Mouse (Mus musculus) stomach, postnatal 0 days (tissue): ENCODE results near the gene Camk2g. TPM values are rescaled to one million over a fixed set of nuclear protein-coding genes. Genes with fewer than 3 reads are reported as not detected.
"Not testable (repeated sequence)": the region's sequence is repeated elsewhere in the genome, so short reads cannot be mapped to it uniquely, and the experiment has no call there.

Source experiments
- ATAC-seq: fragments of 200-750 bp; cut with Nextera tagmentation; 2 replicates; pipeline ENCODE4 v1.8.0; 2017; ENCODE audit not compliant: low FRiP score, low TSS enrichment
- DNase-seq: peaks from one replicate; pipeline ENCODE4 v3.0.0-alpha.2; 2016; ENCODE audit warnings: low spot score
- H3K27ac ChIP-seq: fragments of 300-500 bp; sonication (generic); replicated peaks from 2 replicates; pipeline ENCODE4 v1.5.1; 2014; ENCODE audit warnings: mild to moderate bottlenecking, control low read depth
- H3K27me3 ChIP-seq: fragments of 300-500 bp; sonication (generic); 2 replicates; pipeline ENCODE4 v1.6.1; 2014; ENCODE audit warnings: low read length; ENCODE audit not compliant: control insufficient read depth, insufficient read depth
- H3K36me3 ChIP-seq: fragments of 300-500 bp; sonication (generic); 2 replicates; pipeline ENCODE4 v1.6.1; 2014; ENCODE audit warnings: low read length, mixed read lengths; ENCODE audit not compliant: control insufficient read depth, insufficient read depth
- H3K4me1 ChIP-seq: fragments of 300-500 bp; sonication (generic); replicated peaks from 2 replicates; pipeline ENCODE4 v1.6.1; 2014; ENCODE audit warnings: antibody characterized with exemption; ENCODE audit not compliant: control insufficient read depth, insufficient read depth
- H3K4me2 ChIP-seq: fragments of 300-500 bp; sonication (generic); replicated peaks from 2 replicates; pipeline ENCODE4 v1.6.1; 2014; ENCODE audit warnings: low read depth, mild to moderate bottlenecking, control low read depth, moderate library complexity
- H3K4me3 ChIP-seq: fragments of 300-500 bp; sonication (generic); 2 replicates; pipeline ENCODE4 v1.5.1; 2014; ENCODE audit warnings: low read depth, low read length, control low read depth
- H3K9ac ChIP-seq: fragments of 300-500 bp; sonication (generic); 2 replicates; pipeline ENCODE4 v1.6.1; 2014; ENCODE audit warnings: mild to moderate bottlenecking, low read length, control low read depth, mixed read lengths
- H3K9me3 ChIP-seq: fragments of 300-500 bp; sonication (generic); 2 replicates; pipeline ENCODE4 v1.6.1; 2016; ENCODE audit warnings: low read length; ENCODE audit not compliant: control insufficient read depth
- CTCF ChIP-seq: IDR thresholded peaks from 2 replicates; pipeline ENCODE4 v1.5.1; 2016; ENCODE audit warnings: antibody characterized with exemption, low read depth, mild to moderate bottlenecking, moderate library complexity
- EP300 ChIP-seq: optimal IDR thresholded peaks from 2 replicates; pipeline ENCODE3; 2016; ENCODE audit warnings: antibody characterized with exemption
- WGBS: fragments of 180-500 bp; shearing (Covaris S2); extraction: QIAGEN DNeasy Blood & Tissue Kit; methylation state at CpG from one replicate; pipeline ENCODE4 v1.1.7; 2014; 5-methylcytosine and 5-hydroxymethylcytosine counted together
- polyA plus RNA-seq: library from polyadenylated mRNA; unstranded; fragments of >200 nt; fragmentation: Nextera tagmentation; extraction: Ambion mirVana; gene quantifications from 2 replicates; pipeline ENCODE4 v1.2.1, GENCODE M21; 2015

Camk2g gene
- polyA plus RNA-seq, 1 experiment from 2014 or later: 38.6 TPM

GRCm38 (mm10) chr14:20708239-20708638, 85.6 kb downstream of the Camk2g start:
- 3% methylated on average over 10 of the region's 10 CpGs for WGBS
- Histone ChIP-seq H3K4me2 (peak overlapping the region; percentile 87), H3K27me3 (no peaks in the 10 kb centered on the region), H3K27ac (peak overlapping the region; percentile 94), H3K9ac (peak overlapping the region; percentile 97), H3K4me3 (peak overlapping the region; percentile 100), H3K4me1 (peaks cover 5% of the 10 kb centered on the region), H3K36me3 (peaks cover 19% of the 10 kb centered on the region), H3K9me3 (no peaks in the 10 kb centered on the region)
- no peak for TF ChIP-seq CTCF
- TF ChIP-seq EP300: no peak
- DNase-seq (no peak), ATAC-seq (no peak)

DNA sequence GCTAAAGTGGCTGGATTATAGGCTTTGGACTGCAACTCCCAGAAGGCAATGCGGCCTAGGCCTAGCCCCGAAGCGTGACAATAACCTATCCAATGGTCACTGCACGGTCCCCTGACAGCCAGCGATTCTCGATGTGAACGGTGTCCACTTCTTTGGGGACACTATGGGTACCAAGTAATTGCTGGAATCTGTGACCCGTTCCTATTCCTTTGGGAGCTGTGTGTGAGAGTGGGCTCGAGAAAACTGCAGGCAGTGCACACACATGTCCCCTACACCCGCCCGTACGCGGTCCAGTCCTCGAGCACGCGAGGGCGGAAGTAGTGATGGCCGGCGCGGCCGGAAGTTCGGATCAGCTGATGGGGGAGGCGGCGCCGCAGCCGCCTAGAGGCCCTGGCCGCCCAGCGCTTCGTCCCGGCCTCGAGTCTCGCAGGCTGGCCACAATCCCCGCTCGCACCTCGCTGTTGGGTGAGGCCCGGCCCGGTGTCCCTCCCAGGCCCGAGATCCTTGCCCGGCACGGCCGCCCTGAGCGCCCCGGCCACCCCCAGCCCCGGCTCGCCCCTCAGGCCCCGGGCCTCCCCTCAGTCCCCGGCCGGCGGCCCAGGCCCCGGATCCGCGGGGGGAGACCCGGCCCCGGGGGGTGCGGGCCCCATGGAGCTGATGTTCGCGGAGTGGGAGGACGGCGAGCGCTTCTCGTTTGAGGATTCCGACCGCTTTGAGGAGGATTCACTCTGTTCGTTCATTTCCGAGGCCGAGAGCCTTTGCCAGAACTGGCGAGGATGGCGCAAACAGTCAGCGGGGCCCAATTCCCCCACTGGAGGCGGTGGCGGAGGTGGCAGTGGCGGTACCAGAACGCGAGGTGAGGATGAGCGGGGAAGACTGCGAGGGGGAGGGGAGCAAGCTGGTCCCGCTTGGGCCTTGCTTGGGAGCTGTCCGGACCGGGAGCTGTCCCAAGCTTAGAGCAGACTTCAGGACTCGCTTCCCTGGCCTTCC, 86.4 kb downstream of the Camk2g start, which contains the start of gene Zswim8:
Gene Zswim8, plus strand, starts transcription at position 352 of the 990 bp plus-strand sequence.
- Histone ChIP-seq H3K27me3 (no peaks in the 10 kb centered on the region), H3K4me2 (peak within 1 kb of the TSS; percentile 87), H3K27ac (peak within 1 kb of the TSS; percentile 94), H3K4me3 (peak within 1 kb of the TSS; percentile 100), H3K9me3 (no peaks in the 10 kb centered on the region), H3K36me3 (peaks cover 13% of the 10 kb centered on the region), H3K4me1 (peaks cover 5% of the 10 kb centered on the region), H3K9ac (peak within 1 kb of the TSS; percentile 97)
- no peak for TF ChIP-seq EP300
- peak; percentile 22 for TF ChIP-seq CTCF
- DNase-seq: peak; percentile 92
- peak; percentile 93 for ATAC-seq
- under 1% methylated on average over 74 of the region's 80 CpGs for WGBS

- not testable (repeated sequence) for H3K27me3 ChIP-seq, ATAC-seq, H3K9me3 ChIP-seq, H3K36me3 ChIP-seq, H3K4me1 ChIP-seq, DNase-seq
- 9% methylated on average over 7 of the region's 8 CpGs for WGBS
- H3K4me2 ChIP-seq: peak overlapping the region; percentile 60
- H3K27ac ChIP-seq: peak overlapping the region; percentile 93
- H3K9ac ChIP-seq: peak overlapping the region; percentile 86
- H3K4me3 ChIP-seq: peak overlapping the region; percentile 73
Measured at GRCm38 (mm10) chr14:20703461-20703860, 90.4 kb downstream of the Camk2g start.

DNA sequence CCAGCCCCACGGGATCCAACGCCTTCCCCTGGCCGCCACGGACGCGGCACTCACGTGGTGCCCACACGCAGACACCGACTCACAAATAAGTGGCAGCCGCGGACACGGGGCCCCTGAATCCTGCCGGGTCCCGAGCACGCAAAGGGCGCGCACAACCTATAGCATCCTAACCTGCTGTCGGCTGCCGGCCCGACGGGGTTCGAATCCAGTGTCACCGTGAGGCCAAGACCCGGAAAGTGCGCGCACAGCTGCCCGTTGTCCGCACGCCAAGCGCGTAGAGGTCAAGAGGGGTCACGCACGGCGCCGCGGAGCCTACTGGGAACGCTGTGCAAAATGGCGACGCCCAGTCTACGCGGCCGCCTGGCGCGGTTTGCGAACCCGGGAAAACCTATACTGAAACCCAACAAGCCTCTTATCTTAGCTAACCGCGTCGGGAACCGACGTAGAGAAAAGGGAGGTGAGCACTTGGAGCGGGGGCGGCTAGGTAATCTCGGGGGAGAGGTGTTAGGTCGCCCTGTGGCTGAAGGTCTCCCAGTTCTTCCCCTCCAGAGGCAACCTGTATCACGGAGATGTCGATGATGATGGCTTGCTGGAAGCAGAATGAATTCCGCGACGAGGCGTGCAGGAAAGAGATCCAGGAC, 91.0 kb downstream of the Camk2g start, which contains the start of gene Chchd1:
Gene Chchd1, plus strand, starts transcription at position 266 of the 641 bp plus-strand sequence.
- ATAC-seq (peak; percentile 78), DNase-seq (peak; percentile 91)
- Histone ChIP-seq H3K9ac (peak within 1 kb of the TSS; percentile 86), H3K4me2 (peak within 1 kb of the TSS; percentile 60), H3K36me3 (no peaks in the 10 kb centered on the region), H3K27ac (peak within 1 kb of the TSS; percentile 93), H3K9me3 (no peaks in the 10 kb centered on the region), H3K27me3 (no peaks in the 10 kb centered on the region), H3K4me1 (no peaks in the 10 kb centered on the region), H3K4me3 (peak within 1 kb of the TSS; percentile 73)
- under 1% methylated on average over 61 of the region's 61 CpGs for WGBS
- TF ChIP-seq EP300: peak; percentile 61
- TF ChIP-seq CTCF: no peak

DNA sequence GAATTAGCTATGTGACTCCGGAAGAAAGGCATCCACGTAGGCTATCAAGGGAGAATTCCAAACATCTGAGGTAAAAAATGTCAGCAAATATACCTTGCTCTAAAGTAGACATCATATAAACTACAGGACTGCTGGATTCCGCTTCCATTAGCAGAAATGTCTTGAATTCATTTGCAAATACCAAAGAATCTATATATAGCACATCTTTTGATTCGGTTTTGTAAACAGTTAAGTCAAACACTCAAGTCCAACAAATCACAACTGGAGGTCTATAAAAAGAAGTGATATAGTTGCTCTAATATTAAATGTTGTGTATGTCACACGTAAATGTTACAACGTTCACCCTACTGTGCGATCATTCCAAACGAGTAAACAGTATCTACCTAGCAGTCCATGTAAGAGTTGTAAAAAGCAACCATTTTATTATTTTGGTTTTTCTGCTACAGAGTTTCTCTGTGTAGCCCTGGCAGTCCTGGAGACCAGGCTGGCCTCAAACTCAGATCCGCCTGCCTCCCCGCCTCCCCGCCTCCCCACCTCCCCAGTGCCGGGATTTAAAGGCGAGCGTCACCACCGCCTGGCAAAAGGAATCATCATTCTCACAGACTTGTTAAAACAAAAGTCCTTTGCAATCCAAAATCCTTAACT, 91.7 kb downstream of the Camk2g start:
- peak overlapping the region; percentile 60 for H3K4me2 ChIP-seq
- H3K27ac ChIP-seq: peak overlapping the region; percentile 93
- TF ChIP-seq CTCF: no peak
- TF ChIP-seq EP300: no peak
- no peaks in the 10 kb centered on the region for H3K27me3 ChIP-seq
- ATAC-seq (peak; percentile 22; the same call in 1 of the 2 replicates), DNase-seq (no peak)
- H3K9ac ChIP-seq: peak overlapping the region; percentile 86
- no peaks in the 10 kb centered on the region for H3K4me1 ChIP-seq
- H3K36me3 ChIP-seq: no peaks in the 10 kb centered on the region
- whole genome bisulfite sequencing: 4% methylated on average over 15 of the region's 15 CpGs
- peak overlapping the region; percentile 73 for H3K4me3 ChIP-seq
- no peaks in the 10 kb centered on the region for H3K9me3 ChIP-seq
